Mouse (Mus musculus): ENCODE results near the gene Dlgap1. TPM values are rescaled to one million over a fixed set of nuclear protein-coding genes. Genes with fewer than 3 reads are reported as not detected.
A peak's percentile ranks its signal among the peaks of the same experiment; 100 is the strongest.

Gene Dlgap1
- polyA plus RNA-seq, 1 experiment from 2014 or later, result 34.9 TPM

DNA sequence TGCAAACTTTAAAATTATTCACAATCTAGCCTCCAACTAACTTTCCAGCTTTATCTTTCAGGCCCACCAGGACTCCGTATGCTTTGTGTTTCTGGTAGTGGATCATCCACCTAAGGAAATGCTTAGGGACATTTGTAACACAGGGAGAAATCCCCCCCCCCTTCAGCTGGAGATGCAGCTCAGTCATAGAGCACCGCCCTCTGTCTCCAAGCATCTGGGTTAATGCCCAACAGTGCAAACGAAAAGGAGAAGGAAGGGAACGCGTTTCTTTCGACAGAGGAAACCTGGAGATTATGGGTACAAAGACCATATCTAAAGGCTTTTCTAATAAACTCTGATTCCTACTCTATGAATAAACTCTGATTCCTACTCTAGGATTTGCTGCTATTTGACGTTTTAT, 517.4 kb downstream of the Dlgap1 start:
- H3K36me3 ChIP-seq (replicated peaks; ENCODE audit: control insufficient read depth, insufficient read depth), result no peaks in the 10 kb centered on the region
- WGBS, result 87% methylated on average over 7 of the region's 7 CpGs
- H3K4me2 ChIP-seq (replicated peaks), result no peak overlapping the region
- no peaks in the 10 kb centered on the region for H3K9me3 ChIP-seq (ENCODE audit: control insufficient read depth, low read length)
- DNase-seq (ENCODE audit: low spot score) (no peak), ATAC-seq (ENCODE audit: low FRiP score) (no peak)
- no peak overlapping the region for H3K4me3 ChIP-seq (replicated peaks; ENCODE audit: low read length)
- H3K4me1 ChIP-seq (replicated peaks; ENCODE audit: control insufficient read depth, insufficient read depth, low read length), result no peaks in the 10 kb centered on the region
- no peaks in the 10 kb centered on the region for H3K27me3 ChIP-seq (ENCODE audit: control insufficient read depth, insufficient read depth, low read length)
- no peak overlapping the region for H3K27ac ChIP-seq
- H3K9ac ChIP-seq, result no peak overlapping the region

- Histone ChIP-seq H3K27ac (no peak overlapping the region), H3K4me1 (replicated peaks; ENCODE audit: control insufficient read depth, insufficient read depth, low read length) (no peaks in the 10 kb centered on the region), H3K9ac (no peak overlapping the region), H3K36me3 (replicated peaks; ENCODE audit: control insufficient read depth, insufficient read depth) (no peaks in the 10 kb centered on the region), H3K4me3 (replicated peaks; ENCODE audit: low read length) (no peak overlapping the region), H3K9me3 (ENCODE audit: control insufficient read depth, low read length) (no peaks in the 10 kb centered on the region), H3K27me3 (ENCODE audit: control insufficient read depth, insufficient read depth, low read length) (no peaks in the 10 kb centered on the region), H3K4me2 (replicated peaks) (no peak overlapping the region)
- 77% methylated on average over 10 of the region's 10 CpGs for WGBS
- ATAC-seq (ENCODE audit: low FRiP score) (no peak), DNase-seq (ENCODE audit: low spot score) (no peak)
Measured at GRCm38 (mm10) chr17:70486831-70487230, 518.0 kb downstream of the Dlgap1 start.

DNA sequence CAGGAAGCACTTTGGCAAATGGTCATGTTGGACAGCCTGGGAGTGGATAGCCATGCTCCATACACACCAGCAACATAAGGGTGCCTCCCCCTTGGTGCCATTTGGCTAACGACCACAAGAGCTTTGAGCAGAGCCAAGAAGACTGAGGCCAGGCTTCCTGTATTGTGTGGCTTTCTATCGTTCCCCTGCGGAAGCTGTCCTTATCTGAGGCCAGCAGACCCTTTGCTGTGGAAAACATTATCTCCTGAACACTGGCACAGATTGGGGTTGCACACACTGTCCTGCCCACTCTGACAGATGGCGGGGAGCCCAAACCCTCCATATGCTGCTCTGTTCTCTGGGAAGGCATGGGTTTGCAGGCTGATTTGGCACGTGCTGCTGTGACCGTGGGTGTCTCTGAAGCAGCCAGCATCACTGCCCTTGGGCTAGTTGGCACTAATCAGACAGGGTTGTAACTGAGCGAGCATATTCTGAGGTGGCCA, 520.0 kb downstream of the Dlgap1 start:
- 67% methylated on average over 7 of the region's 7 CpGs for WGBS
- DNase-seq (ENCODE audit: low spot score), result peak; percentile 54

DNA sequence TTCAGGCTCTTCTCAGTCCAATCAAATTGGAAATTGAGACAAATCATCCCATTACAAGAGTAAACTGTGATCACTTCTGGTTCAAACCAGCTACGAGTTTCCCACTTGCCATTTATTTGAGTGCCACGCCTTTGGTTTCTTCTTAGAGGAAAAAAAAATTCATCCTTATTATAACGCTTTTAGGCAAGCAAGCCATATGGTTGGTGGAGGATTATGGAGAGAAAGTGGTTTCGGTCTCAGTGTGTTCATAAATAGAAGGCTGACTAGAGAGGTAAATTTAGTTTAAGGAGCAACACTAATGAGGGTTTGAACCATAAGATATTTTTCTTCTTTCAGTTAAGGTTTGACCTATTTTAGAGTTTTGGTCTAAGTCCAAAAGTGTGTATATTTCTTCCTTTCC, 522.7 kb downstream of the Dlgap1 start:
- no peak overlapping the region for H3K4me3 ChIP-seq (replicated peaks; ENCODE audit: low read length)
- no peak overlapping the region for H3K9ac ChIP-seq
- DNase-seq (ENCODE audit: low spot score), result no peak
- no peak for ATAC-seq (ENCODE audit: low FRiP score)
- 94% methylated on average over 4 of the region's 4 CpGs for WGBS
- no peaks in the 10 kb centered on the region for H3K4me1 ChIP-seq (replicated peaks; ENCODE audit: control insufficient read depth, insufficient read depth, low read length)
- no peaks in the 10 kb centered on the region for H3K27me3 ChIP-seq (ENCODE audit: control insufficient read depth, insufficient read depth, low read length)
- no peaks in the 10 kb centered on the region for H3K9me3 ChIP-seq (ENCODE audit: control insufficient read depth, low read length)
- no peak overlapping the region for H3K4me2 ChIP-seq (replicated peaks)
- H3K36me3 ChIP-seq (replicated peaks; ENCODE audit: control insufficient read depth, insufficient read depth), result no peaks in the 10 kb centered on the region
- H3K27ac ChIP-seq, result no peak overlapping the region

More for the DNA sequence above, 520.0 kb downstream of the Dlgap1 start:
- no peaks in the 10 kb centered on the region for H3K36me3 ChIP-seq (replicated peaks; ENCODE audit: control insufficient read depth, insufficient read depth)
- H3K9me3 ChIP-seq (ENCODE audit: control insufficient read depth, low read length), result no peaks in the 10 kb centered on the region
- H3K9ac ChIP-seq, result no peak overlapping the region
- H3K4me3 ChIP-seq (replicated peaks; ENCODE audit: low read length), result no peak overlapping the region
- H3K27me3 ChIP-seq (ENCODE audit: control insufficient read depth, insufficient read depth, low read length), result no peaks in the 10 kb centered on the region
- peak; percentile 92; the same call in 1 of the 2 replicates for ATAC-seq (ENCODE audit: low FRiP score)
- H3K4me2 ChIP-seq (replicated peaks), result no peak overlapping the region
- H3K4me1 ChIP-seq (replicated peaks; ENCODE audit: control insufficient read depth, insufficient read depth, low read length), result no peaks in the 10 kb centered on the region
- H3K27ac ChIP-seq, result no peak overlapping the region

- DNase-seq (ENCODE audit: low spot score) (no peak), ATAC-seq (ENCODE audit: low FRiP score) (no peak)
- no peaks in the 10 kb centered on the region for H3K27me3 ChIP-seq (ENCODE audit: control insufficient read depth, insufficient read depth, low read length)
- H3K4me2 ChIP-seq (replicated peaks), result no peak overlapping the region
- no peaks in the 10 kb centered on the region for H3K9me3 ChIP-seq (ENCODE audit: control insufficient read depth, low read length)
- no peak overlapping the region for H3K4me3 ChIP-seq (replicated peaks; ENCODE audit: low read length)
- no peaks in the 10 kb centered on the region for H3K36me3 ChIP-seq (replicated peaks; ENCODE audit: control insufficient read depth, insufficient read depth)
- no peak overlapping the region for H3K9ac ChIP-seq
- H3K4me1 ChIP-seq (replicated peaks; ENCODE audit: control insufficient read depth, insufficient read depth, low read length), result no peaks in the 10 kb centered on the region
- H3K27ac ChIP-seq, result no peak overlapping the region
- 94% methylated on average over 4 of the region's 4 CpGs for WGBS
Measured at GRCm38 (mm10) chr17:70494338-70494737, 525.5 kb downstream of the Dlgap1 start.

- no peaks in the 10 kb centered on the region for H3K27me3 ChIP-seq (ENCODE audit: control insufficient read depth, insufficient read depth, low read length)
- no peak overlapping the region for H3K4me3 ChIP-seq (replicated peaks; ENCODE audit: low read length)
- whole genome bisulfite sequencing, result 31% methylated on average over 6 of the region's 6 CpGs
- H3K9ac ChIP-seq, result no peak overlapping the region
- no peaks in the 10 kb centered on the region for H3K4me1 ChIP-seq (replicated peaks; ENCODE audit: control insufficient read depth, insufficient read depth, low read length)
- ATAC-seq (ENCODE audit: low FRiP score) (no peak), DNase-seq (ENCODE audit: low spot score) (no peak)
- no peaks in the 10 kb centered on the region for H3K9me3 ChIP-seq (ENCODE audit: control insufficient read depth, low read length)
- H3K4me2 ChIP-seq (replicated peaks), result no peak overlapping the region
- H3K36me3 ChIP-seq (replicated peaks; ENCODE audit: control insufficient read depth, insufficient read depth), result no peaks in the 10 kb centered on the region
- H3K27ac ChIP-seq, result no peak overlapping the region
Measured at GRCm38 (mm10) chr17:70498256-70498655, 529.4 kb downstream of the Dlgap1 start.

DNA sequence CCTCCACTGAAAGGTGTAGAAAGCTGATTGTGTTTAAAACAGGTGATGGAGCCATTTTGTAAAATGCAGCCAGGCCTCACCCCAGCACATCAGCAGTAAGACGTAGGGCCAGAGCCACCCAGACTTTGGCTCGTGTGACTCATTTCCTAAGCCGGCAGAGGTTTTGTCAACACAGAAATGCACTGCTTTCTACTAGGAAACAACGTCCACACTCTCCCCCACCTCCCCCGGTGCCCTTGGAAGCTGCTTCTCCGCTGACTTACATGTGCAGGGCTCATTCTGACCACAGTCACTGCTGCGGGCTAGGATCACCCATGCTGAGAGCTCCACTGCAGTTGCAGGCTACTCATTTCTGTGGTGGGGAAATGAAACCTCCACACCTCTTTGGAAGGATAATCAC, 533.1 kb downstream of the Dlgap1 start:
- ATAC-seq (ENCODE audit: low FRiP score), result no peak
- no peak overlapping the region for H3K9ac ChIP-seq
- no peak overlapping the region for H3K4me3 ChIP-seq (replicated peaks; ENCODE audit: low read length)
- H3K36me3 ChIP-seq (replicated peaks; ENCODE audit: control insufficient read depth, insufficient read depth), result no peaks in the 10 kb centered on the region
- no peaks in the 10 kb centered on the region for H3K27me3 ChIP-seq (ENCODE audit: control insufficient read depth, insufficient read depth, low read length)
- no peaks in the 10 kb centered on the region for H3K4me1 ChIP-seq (replicated peaks; ENCODE audit: control insufficient read depth, insufficient read depth, low read length)
- 74% methylated on average over 7 of the region's 7 CpGs for WGBS
- H3K27ac ChIP-seq, result no peak overlapping the region
- no peak for DNase-seq (ENCODE audit: low spot score)
- no peak overlapping the region for H3K4me2 ChIP-seq (replicated peaks)
- no peaks in the 10 kb centered on the region for H3K9me3 ChIP-seq (ENCODE audit: control insufficient read depth, low read length)

- DNase-seq (ENCODE audit: low spot score) (no peak), ATAC-seq (ENCODE audit: low FRiP score) (no peak)
- Histone ChIP-seq H3K36me3 (replicated peaks; ENCODE audit: control insufficient read depth, insufficient read depth) (no peaks in the 10 kb centered on the region), H3K4me3 (replicated peaks; ENCODE audit: low read length) (no peak overlapping the region), H3K4me2 (replicated peaks) (no peak overlapping the region), H3K9me3 (ENCODE audit: control insufficient read depth, low read length) (no peaks in the 10 kb centered on the region), H3K27me3 (ENCODE audit: control insufficient read depth, insufficient read depth, low read length) (no peaks in the 10 kb centered on the region), H3K27ac (no peak overlapping the region), H3K9ac (no peak overlapping the region), H3K4me1 (replicated peaks; ENCODE audit: control insufficient read depth, insufficient read depth, low read length) (no peaks in the 10 kb centered on the region)
- WGBS, result 34% methylated on average over 4 of the region's 4 CpGs
Measured at GRCm38 (mm10) chr17:70507759-70508158, 538.9 kb downstream of the Dlgap1 start.

GRCm38 (mm10) chr17:70510441-70510840, 541.6 kb downstream of the Dlgap1 start:
- no peak overlapping the region for H3K4me2 ChIP-seq (replicated peaks)
- no peaks in the 10 kb centered on the region for H3K4me1 ChIP-seq (replicated peaks; ENCODE audit: control insufficient read depth, insufficient read depth, low read length)
- H3K9me3 ChIP-seq (ENCODE audit: control insufficient read depth, low read length), result no peaks in the 10 kb centered on the region
- no peak for ATAC-seq (ENCODE audit: low FRiP score)
- no peak overlapping the region for H3K4me3 ChIP-seq (replicated peaks; ENCODE audit: low read length)
- H3K9ac ChIP-seq, result no peak overlapping the region
- 82% methylated on average over 5 of the region's 5 CpGs for WGBS
- no peak overlapping the region for H3K27ac ChIP-seq
- no peak for DNase-seq (ENCODE audit: low spot score)
- H3K27me3 ChIP-seq (ENCODE audit: control insufficient read depth, insufficient read depth, low read length), result no peaks in the 10 kb centered on the region
- no peaks in the 10 kb centered on the region for H3K36me3 ChIP-seq (replicated peaks; ENCODE audit: control insufficient read depth, insufficient read depth)

GRCm38 (mm10) chr17:70511401-70511800, 542.5 kb downstream of the Dlgap1 start:
- Histone ChIP-seq H3K4me1 (replicated peaks; ENCODE audit: control insufficient read depth, insufficient read depth, low read length) (no peaks in the 10 kb centered on the region), H3K27ac (no peak overlapping the region), H3K36me3 (replicated peaks; ENCODE audit: control insufficient read depth, insufficient read depth) (no peaks in the 10 kb centered on the region; the same call in 1 of the 2 replicates), H3K27me3 (ENCODE audit: control insufficient read depth, insufficient read depth, low read length) (no peaks in the 10 kb centered on the region), H3K4me2 (replicated peaks) (no peak overlapping the region), H3K9ac (no peak overlapping the region), H3K4me3 (replicated peaks; ENCODE audit: low read length) (no peak overlapping the region), H3K9me3 (ENCODE audit: control insufficient read depth, low read length) (no peaks in the 10 kb centered on the region)
- DNase-seq (ENCODE audit: low spot score), result no peak
- 91% methylated on average over 3 of the region's 3 CpGs for WGBS
- no peak for ATAC-seq (ENCODE audit: low FRiP score)
